Mouse (Mus musculus) fat pad, adult 2 months (tissue): ENCODE data around the gene Mob1a.
"Not testable (repeated sequence)": the region's sequence is repeated elsewhere in the genome, so short reads cannot be mapped to it uniquely, and the experiment has no call there.

ENCODE experiments used
- DNase-seq: peaks from one replicate; pipeline ENCODE4 v3.0.0-alpha.2; 2011; ENCODE audit warnings: low read depth, low spot score; ENCODE audit errors: extremely low read depth

Gene Mob1a

DNA sequence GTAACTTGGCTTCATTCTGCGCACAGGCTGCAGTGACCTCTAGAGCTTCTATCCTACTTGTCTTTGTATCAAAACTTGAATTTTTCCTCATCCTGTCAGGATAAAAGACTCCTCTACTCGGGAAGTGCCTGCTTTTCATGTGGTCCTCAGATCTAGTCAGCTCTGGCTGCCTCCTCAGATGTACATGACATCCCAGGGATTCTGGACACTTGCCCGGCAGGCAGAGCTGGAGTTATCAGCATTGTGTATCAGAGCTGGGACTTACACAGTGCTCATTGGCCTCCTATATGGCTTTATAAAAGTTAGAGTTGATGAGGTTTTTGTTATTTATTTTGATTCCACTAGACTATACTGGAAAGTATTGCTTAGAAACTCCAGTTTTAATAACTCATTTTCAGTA, 15.6 kb downstream of the Mob1a start:
- DNase-seq: no peak

DNA sequence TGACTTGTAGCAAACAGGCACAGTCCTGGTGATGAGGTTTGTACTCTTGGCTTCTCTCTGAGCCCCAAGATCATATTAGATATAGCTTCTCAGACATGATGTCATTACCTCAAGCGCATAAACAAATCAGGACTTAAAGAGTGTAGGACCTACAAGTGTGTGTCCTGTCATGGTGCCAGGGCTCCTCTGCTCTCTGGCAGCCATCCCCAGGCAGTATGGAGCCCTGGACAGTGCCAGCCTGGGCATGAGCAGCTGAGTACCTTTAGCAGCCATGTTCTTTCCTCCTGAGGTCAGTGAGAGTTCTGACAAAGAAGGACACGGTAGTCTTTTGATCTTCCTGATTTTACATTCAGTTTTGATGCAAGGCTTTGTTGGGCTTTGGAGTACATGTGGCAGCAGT, 17.1 kb downstream of the Mob1a start:
- DNase-seq: no peak

DNA sequence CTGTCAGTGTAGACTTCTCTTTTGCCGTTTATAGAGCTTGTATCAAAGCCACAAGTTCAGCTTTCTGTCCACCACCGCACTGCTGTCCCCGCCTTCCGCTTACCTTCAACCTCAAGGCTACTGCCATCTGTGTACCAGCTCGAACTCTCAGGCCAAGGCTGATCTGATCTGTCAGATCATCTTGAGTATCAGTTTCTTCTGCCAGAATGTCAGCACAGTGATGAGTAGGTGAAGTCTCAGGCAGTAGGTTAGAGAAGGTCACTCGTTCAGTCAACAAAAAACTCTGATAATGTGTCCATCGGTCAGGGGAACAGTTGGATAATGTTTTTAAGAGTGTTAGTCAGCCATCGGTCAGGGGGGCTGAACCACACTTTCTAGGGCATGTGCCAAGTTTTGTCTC, 19.5 kb downstream of the Mob1a start:
- DNase-seq: not testable (repeated sequence)

DNA sequence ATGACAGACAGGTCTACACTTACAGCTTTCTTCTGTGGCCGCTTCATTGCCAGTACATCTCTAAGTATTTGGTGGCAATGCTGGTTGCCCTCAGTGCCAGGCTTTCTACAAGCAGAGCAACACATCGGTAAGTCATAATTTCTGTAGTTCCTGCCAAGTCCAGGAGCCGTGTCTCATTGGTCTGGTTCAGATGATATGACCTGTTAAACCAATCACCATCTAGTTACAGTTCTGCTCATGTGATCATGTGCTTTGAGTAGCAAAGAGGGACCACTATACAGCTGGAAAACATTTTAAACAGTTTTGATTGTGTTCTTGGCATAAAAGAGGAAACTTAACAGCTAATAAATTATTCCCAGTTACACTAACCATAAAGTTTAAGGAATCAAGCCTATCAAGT, 22.1 kb downstream of the Mob1a start:
- no peak for DNase-seq

DNA sequence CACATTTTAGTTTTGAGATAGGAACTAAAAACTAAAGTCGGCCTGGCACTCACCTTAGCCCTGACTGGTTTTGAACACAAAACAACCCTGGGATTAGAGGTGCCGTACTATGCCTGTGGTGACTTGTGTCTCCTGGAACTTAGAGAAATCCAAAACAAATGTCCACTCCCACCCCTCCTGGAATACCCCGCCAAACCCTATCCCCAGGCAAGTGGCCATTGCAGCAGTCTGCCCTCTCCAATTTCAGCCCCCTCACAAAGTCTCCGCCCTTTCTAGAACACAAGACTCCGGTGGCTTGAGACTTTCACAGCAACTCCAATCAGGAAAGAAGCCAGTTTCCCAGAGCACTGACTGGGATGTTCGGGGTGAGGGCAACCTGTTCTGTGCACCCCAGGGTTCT, 23.1 kb downstream of the Mob1a start, which contains the start of gene Bola3:
TSS of gene Bola3 (plus strand) at position 275 of the 400 bp plus-strand sequence.
- DNase-seq: peak; percentile 54

DNA sequence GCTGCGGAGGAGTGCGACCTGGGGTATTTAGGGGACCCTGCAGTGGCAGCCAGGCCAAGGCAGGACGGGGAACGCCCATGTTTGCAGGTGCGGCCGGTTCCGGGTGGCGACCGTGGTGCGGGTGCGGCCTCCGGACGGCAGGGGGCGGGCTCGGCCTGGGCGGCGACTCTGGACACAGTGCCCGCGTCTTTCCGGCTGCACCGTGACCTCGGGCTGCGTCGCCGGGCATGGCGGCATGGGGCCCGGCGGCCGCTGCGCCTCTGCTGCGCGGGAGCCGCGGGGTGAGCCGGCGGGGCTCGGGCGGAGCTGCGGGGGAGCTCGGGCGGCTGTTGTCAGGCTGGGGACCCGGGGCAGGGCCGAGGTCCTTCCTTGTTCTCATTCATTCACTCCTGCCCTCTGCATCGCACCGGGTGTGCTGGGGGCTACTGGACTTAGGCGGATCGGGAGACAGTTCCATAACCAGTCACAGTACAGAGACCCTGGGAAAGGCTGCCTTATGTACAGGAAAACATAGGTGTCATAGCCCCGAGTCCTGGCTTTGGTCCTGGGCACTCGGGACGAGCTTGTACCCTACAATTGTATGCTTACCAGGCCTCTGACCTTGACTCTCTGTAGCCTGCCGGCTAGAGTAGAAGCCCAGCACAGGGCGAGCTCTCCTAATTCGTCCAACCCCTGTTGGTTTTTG, 23.6 kb downstream of the Mob1a start:
- no peak for DNase-seq

DNA sequence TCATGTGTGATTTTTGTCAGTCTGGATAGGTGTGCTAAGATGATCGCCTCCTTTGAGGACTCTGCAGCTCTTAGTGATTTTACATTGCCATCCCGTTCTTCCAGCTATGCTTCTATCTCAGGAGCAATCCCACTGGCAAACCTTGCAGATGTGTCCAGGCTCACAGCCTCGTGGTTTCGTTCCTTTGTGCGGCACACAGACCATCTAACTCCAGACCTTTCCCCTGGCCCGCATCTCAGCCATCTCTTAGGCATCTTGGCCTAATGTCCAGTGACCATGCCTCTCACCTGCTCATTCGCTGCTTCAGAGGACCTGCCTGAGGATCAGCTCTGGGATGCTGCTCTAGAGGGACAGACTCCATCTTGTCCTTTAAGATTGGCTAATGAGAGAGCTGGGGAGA, 24.4 kb downstream of the Mob1a start:
- DNase-seq: no peak

DNA sequence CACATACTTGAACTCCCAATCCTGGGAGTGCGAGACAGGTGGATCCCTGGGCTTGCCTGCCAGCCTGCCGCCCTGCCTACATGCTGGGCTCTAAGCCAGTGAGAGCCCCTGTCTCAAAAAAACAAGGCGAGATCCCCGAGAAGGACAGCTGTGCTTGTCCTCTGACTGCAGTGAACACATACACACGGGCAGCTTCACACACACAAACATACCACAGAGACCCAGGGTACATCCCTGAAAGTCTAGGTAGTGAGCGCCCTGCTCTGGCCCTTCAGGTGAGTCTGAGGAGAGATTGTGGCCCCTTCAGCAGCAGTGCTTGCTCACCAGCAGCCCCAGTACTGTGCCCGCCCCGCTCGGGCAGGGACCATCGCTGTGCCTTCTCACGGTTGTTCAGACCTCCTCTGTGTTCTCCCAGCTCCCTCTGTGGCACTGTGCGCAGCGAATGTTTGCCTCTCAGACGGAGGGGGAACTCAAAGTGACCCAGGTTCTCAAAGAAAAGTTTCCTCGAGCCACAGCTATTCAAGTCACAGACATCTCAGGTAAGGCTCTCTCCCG, 25.1 kb downstream of the Mob1a start:
- DNase-seq: no peak

DNA sequence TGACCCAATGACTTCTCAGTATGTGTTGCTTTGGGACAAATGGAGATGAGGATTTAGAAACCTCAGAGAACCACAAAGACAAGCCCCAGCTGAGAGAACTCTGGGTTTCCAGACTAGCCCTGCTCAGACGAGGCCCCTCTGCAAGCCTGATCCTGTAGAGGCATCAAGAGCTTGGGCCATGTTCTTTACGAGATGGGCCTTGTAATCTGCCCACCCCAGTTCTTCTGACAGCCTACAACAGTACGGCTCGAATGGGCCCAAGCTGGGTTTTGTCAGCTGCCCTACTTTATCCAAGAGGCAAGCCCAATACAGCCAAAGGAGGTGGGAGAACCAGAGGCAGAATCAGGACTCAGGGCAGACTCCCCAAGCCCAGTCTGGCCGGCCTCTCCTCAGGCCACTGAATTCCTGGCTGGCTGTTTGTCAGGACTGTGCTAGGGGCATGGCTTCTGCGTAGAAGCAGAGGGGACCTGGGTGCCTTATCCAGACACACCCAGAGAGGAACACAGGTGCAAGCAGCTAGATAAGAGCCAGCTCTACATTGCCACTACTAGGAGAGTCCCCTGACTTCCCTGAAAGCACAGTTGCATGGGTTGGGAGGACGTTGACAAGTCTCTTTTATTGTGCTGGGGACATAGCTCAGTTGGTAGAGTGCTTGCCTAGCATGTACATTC, 25.8 kb downstream of the Mob1a start:
- no peak for DNase-seq

DNA sequence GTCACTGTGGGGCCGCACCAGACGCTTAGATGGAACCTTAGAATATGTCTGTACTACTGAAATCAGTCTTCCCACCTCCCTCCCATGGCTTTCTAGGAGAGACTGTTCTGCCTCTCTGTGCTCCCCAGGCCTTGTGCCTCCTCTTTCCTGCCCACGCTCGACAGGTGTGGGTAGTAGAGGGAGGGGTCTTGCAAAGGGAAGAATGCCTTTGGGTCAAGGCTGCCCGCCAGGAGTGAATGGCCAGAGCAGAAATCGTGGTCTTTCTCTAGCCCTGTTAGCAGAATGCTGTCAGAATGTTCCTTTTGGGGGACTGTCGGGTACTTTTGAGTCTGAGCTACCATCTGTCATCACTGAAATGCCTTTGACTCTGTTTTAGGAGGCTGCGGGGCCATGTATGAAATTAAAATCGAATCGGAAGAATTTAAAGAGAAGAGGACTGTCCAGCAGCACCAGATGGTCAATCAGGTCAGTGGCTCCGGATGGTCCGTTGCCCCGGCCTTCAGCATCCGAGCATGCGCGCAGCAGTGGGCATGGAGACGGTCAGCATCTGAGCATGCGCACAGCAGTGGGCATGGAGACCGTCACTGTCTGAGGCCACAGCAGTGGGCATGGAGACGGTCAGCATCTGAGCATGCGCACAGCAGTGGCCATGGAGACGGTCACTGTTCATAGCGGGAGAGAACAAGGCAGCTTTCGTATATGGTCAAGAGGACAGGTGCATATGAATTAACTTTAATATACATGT, 27.0 kb downstream of the Mob1a start:
- no peak for DNase-seq

DNA sequence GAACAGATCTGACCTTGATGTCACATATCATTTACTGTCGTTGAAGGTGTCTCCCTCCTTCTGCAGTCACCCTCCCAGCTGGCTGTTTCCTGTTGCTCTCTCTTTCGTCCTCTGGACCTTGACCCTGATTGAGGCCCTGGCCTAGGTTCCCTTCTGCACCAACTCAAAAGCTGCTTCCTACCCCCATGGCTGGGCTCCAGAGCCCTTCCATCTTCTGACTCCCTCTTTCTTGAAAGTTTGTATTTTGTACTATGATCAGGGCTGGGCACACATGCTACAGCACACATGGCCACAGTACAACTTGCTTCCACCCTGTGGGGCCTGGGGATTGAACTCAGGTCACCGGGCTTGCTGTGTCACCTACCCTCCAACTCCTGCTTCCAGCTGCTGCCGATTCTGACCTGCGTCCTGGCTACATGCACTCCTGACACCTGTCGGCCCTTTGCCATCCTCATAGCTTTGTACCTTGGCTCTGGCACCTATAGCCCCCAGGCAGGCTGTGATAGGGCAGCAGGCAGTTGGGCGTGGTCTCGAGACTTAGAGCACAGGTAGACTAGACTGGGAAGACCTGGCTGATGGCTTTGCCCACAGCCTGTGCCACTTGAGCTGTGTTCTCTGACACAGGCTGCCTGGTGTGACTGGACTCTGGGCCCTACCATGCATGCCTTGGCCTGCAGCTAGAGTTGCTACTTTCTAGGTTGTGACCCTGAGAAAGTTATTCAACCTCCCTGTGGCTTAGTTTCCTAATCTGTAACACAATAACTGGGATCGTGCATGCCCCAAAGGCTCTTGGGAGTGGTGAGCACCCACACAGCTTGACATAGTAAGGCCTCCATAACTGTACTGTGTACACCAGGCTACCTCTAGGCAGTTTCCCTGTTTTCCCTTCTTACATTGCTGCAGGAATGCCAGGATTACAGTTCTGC, 29.3 kb downstream of the Mob1a start:
- peak; percentile 52 for DNase-seq

DNA sequence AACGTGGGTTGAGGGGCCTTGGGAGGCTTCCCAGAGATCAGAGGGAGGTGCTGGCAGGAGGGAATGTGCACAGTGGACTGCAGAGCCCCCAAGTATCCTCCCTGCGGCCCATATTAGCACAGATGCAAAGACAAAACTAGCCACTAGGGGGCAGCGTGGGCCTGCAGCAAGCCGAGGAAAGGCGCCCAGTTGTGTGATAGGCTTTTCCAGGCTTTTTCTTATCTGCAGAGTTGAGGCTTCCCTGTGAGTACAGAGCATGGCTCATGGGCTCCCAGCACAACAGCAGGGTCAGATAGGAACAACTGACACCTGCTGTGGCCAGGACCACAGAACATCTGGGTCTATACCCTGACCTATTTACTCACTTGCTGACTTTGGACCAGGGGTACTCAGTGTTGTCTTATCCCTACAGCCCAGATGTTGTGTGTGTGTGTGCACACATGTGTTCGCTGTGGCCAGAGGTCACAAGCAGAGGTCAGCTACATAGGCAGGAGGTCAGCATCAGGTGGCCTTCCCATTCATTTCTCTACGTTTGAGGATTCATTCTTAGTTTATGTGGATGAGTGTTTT, 30.8 kb downstream of the Mob1a start:
- no peak for DNase-seq

DNA sequence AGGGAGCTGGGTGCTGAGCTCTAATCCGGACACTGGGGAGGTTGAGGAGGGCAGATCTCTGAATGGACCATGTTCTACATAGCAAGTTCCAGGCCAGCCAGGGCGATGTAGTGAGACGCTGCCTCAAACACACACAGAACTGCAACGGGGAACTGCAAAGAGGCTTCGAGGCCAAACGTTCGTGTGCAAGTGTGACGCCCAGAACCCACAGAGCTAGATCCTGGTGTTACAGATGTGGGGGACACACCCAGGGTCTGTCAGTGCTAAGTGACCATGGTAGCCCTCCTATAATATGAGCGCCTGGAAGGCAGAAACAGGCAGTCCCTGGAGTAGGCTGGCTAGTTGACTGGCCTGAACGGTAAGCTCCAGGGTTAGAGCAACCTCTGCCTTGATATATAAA, 31.6 kb downstream of the Mob1a start:
- no peak for DNase-seq

DNA sequence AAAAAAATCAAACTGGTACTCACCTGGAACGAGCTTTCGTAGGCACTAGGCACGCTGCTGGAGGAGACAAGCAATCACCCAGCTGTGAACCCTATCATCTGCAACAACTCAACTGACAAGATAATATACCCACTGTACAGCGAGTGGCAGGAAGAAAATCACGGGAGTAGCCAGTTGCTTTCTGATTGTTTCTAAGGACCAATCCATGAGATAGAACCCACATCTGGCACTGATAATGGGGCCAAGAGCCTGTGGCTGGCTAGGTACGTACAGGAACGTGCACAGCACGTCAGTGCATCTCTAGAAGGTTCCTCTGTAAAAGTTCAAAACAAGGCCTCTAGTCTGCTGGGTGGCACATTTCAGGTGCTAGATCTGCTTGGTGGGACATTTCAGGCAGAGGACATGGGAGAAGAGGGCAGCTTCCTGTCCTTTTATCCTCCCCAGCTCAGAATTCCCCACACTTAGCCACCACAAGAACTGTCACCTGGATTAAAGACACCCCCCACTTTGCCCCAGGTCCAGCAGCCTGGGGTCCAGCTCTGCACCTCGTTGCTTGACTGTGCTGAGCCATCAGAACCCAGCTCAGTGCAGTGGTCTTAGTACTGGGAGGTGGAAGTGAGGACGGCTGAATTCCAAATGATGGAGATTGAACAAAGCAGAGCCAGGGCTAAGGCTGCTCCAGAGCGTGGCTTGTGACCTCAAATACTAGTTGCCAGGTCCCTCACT, 35.9 kb downstream of the Mob1a start:
- no peak for DNase-seq

DNA sequence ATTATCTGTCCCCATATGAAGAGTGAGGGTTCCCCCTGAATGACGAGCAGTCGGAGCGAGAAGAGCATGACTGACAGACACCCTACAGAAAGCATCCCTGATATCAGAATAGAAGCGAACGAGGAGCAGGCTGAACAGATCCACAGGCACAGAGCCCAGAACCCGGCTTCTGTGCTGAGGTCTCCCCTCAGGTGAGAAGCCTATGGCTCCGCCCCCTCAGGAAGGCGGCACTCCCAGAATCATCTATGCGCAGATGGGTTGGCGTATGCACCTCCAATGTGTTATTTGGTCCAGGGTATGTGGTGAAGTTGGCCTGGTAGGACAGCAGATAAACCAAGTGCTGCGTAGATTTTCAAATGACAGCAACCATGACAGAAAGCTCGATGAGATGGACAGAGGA, 37.3 kb downstream of the Mob1a start:
- no peak for DNase-seq

DNA sequence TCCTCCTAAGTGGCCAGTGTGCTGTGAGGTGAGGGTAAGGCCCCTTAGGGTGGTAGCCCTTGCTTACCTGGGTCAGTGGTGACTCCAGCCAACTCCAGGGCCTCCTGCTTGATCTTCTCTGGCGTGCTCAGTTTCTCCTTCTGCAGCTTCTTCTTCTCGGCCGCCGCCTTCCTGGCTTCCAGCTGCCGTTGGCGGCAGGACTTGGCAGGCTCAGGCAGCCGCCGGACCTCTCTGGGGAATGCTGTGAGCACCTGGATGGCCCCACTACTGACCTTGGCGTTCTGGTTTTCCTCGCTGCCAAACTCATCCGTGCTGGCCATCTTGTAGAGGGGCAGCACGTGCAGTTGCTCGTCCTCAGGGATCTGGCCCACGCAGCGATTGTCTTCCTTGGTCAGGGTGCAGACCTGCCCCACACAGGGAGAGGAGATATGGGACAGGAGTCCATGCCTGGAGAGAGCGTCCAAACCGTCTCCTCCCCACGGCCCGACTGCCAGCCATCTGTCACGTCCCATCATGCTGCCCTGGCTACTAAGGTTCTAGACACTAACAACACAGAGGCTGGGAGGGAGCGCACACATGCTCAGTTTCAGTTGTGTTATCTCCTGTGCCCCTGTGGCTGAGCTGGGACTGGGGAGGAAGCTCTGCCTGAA, 44.6 kb downstream of the Mob1a start:
- DNase-seq: no peak

DNA sequence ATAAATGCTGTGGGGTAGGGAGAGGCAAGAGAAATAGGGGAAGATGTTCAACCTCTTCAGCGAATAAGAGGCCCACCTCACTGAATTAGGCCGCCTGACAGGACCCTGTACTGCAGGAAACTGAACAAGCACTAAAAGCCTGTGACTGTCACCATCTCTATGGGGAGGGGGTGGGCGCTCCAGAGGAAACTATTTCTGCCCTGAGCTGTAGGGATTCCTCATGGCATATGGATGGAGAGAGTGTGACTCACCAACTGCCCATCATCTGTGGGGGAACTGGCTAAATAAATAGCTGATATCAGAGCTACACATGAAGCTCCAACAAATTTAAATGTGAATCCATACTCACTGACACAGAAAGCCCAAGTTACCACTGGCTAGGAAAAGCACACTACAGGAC, 45.5 kb downstream of the Mob1a start:
- DNase-seq: no peak

DNA sequence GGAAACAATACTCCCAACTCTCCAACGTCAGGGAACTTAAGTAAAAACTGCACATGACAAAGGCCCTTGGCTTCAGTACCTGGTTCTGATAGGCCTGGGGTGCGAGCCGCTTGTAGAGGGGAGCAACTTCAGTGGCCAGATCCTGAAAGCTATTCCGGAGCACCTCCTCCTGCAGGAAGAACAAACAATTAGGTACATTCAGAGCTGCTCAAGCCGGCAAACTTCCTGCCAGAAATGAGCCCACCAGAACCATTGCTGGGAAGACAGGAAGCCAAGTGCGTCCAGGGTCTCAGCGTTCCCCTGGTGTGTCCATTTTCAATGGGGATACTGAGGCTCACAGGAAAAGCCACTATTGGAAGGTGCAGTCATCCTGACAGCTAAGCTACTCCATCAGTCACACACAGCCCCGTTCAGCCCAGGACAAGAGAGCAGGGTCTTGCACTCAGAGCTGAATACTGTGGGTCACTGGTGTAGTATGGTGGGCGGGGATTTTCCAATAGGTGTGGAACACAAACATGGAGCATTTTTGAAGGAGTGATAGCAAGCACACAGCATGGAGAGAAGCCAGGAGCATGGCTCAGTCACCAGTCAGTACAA, 48.0 kb downstream of the Mob1a start:
- DNase-seq: no peak
